Mouse (Mus musculus): ENCODE measurements at regions not wholly inside any gene's neighbourhood (a gene's known extent, or its start where the extent isn't known, plus 50 kb on each side); places are given as distances from the start of the nearest gene placed in this dataset.
A peak's percentile ranks its signal among the peaks of the same experiment; 100 is the strongest.

DNA sequence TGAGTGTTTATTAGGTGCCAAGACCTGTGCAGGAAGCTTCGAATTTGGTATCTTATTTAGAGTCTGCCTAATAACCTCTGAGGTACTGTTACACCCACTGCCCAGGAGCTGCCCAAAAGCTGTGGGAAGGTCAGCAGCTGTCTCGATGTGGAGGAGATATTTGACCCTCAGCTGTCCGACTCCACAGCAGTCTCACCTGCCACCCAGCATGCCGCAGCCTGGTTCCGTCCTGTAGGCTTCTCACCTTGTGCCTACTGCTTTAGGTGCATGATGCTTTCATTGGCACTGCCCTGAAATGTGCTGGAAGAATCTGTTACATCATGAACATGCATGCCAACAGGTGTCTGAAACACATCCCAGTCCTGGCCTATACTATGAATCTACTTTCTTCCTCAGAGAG is 444.9 kb upstream of the Gm765 start:
- WGBS: 84% methylated on average over 5 of the region's 5 CpGs
- no peaks in the 10 kb centered on the region for H3K27me3 ChIP-seq (ENCODE audit: control insufficient read depth, insufficient read depth, low read length)
- no peak for ATAC-seq (replicated peaks; ENCODE audit: low FRiP score)

GRCm38 (mm10) chr6:98782074-98782473 is 439.5 kb upstream of the Gm765 start:
- no peak overlapping the region for H3K27ac ChIP-seq (ENCODE audit: low read depth, low read length)
- no peaks in the 10 kb centered on the region for H3K27me3 ChIP-seq (ENCODE audit: control insufficient read depth, insufficient read depth, low read length)
- DNase-seq (ENCODE audit: low spot score) (no peak), ATAC-seq (replicated peaks; ENCODE audit: low FRiP score) (no peak)
- H3K9me3 ChIP-seq (ENCODE audit: control insufficient read depth, low read length): no peaks in the 10 kb centered on the region
- H3K4me1 ChIP-seq (replicated peaks; ENCODE audit: control insufficient read depth, insufficient read depth, low read length): no peaks in the 10 kb centered on the region
- H3K4me2 ChIP-seq (ENCODE audit: low read depth, low read length, severe bottlenecking): no peak overlapping the region
- no peaks in the 10 kb centered on the region for H3K36me3 ChIP-seq (ENCODE audit: control insufficient read depth, insufficient read depth, low read length)
- no peak overlapping the region for H3K9ac ChIP-seq (ENCODE audit: low read length)
- 87% methylated on average over 9 of the region's 9 CpGs for WGBS
- no peak overlapping the region for H3K4me3 ChIP-seq (ENCODE audit: low read depth, low read length)

More for the DNA sequence above, 444.9 kb upstream of the Gm765 start:
- H3K27ac ChIP-seq (ENCODE audit: low read depth, low read length): no peak overlapping the region
- H3K4me3 ChIP-seq (ENCODE audit: low read depth, low read length): no peak overlapping the region
- no peaks in the 10 kb centered on the region for H3K4me1 ChIP-seq (replicated peaks; ENCODE audit: control insufficient read depth, insufficient read depth, low read length)
- no peak overlapping the region for H3K4me2 ChIP-seq (ENCODE audit: low read depth, low read length, severe bottlenecking)
- H3K9ac ChIP-seq (ENCODE audit: low read length): no peak overlapping the region
- no peak for DNase-seq (ENCODE audit: low spot score)
- no peaks in the 10 kb centered on the region for H3K36me3 ChIP-seq (ENCODE audit: control insufficient read depth, insufficient read depth, low read length)
- H3K9me3 ChIP-seq (ENCODE audit: control insufficient read depth, low read length): no peaks in the 10 kb centered on the region

GRCm38 (mm10) chr6:98775780-98776179 is 433.2 kb upstream of the Gm765 start:
- H3K9ac ChIP-seq (ENCODE audit: low read length): no peak overlapping the region
- WGBS: 89% methylated on average over 1 of the region's 1 CpGs
- H3K27me3 ChIP-seq (ENCODE audit: control insufficient read depth, insufficient read depth, low read length): 0 out of 2 replicates have a peak, but pooled peaks cover 2% of the 10 kb centered on the region
- H3K4me3 ChIP-seq (ENCODE audit: low read depth, low read length): no peak overlapping the region
- no peak overlapping the region for H3K4me2 ChIP-seq (ENCODE audit: low read depth, low read length, severe bottlenecking)
- no peaks in the 10 kb centered on the region for H3K36me3 ChIP-seq (ENCODE audit: control insufficient read depth, insufficient read depth, low read length)
- no peak for ATAC-seq (replicated peaks; ENCODE audit: low FRiP score)
- no peaks in the 10 kb centered on the region for H3K9me3 ChIP-seq (ENCODE audit: control insufficient read depth, low read length)
- no peak for DNase-seq (ENCODE audit: low spot score)
- no peak overlapping the region for H3K27ac ChIP-seq (ENCODE audit: low read depth, low read length)
- H3K4me1 ChIP-seq (replicated peaks; ENCODE audit: control insufficient read depth, insufficient read depth, low read length): no peaks in the 10 kb centered on the region

GRCm38 (mm10) chr6:98769999-98770398 is 427.4 kb upstream of the Gm765 start:
- Histone ChIP-seq H3K36me3 (ENCODE audit: control insufficient read depth, insufficient read depth, low read length) (no peaks in the 10 kb centered on the region), H3K9ac (ENCODE audit: low read length) (no peak overlapping the region), H3K27ac (ENCODE audit: low read depth, low read length) (no peak overlapping the region), H3K4me3 (ENCODE audit: low read depth, low read length) (no peak overlapping the region), H3K4me2 (ENCODE audit: low read depth, low read length, severe bottlenecking) (no peak overlapping the region), H3K27me3 (ENCODE audit: control insufficient read depth, insufficient read depth, low read length) (peaks cover 7% of the 10 kb centered on the region; the same call in 1 of the 2 replicates), H3K4me1 (replicated peaks; ENCODE audit: control insufficient read depth, insufficient read depth, low read length) (no peaks in the 10 kb centered on the region; the same call in 1 of the 2 replicates), H3K9me3 (ENCODE audit: control insufficient read depth, low read length) (no peaks in the 10 kb centered on the region)
- WGBS: 80% methylated on average over 2 of the region's 2 CpGs
- ATAC-seq (replicated peaks; ENCODE audit: low FRiP score) (no peak), DNase-seq (ENCODE audit: low spot score) (no peak)

GRCm38 (mm10) chr6:98769322-98769721 is 426.8 kb upstream of the Gm765 start:
- Histone ChIP-seq H3K9me3 (ENCODE audit: control insufficient read depth, low read length) (no peaks in the 10 kb centered on the region), H3K27me3 (ENCODE audit: control insufficient read depth, insufficient read depth, low read length) (peaks cover 7% of the 10 kb centered on the region; the same call in 1 of the 2 replicates), H3K27ac (ENCODE audit: low read depth, low read length) (no peak overlapping the region), H3K4me3 (ENCODE audit: low read depth, low read length) (no peak overlapping the region), H3K4me1 (replicated peaks; ENCODE audit: control insufficient read depth, insufficient read depth, low read length) (no peaks in the 10 kb centered on the region; the same call in 1 of the 2 replicates), H3K9ac (ENCODE audit: low read length) (no peak overlapping the region), H3K4me2 (ENCODE audit: low read depth, low read length, severe bottlenecking) (no peak overlapping the region), H3K36me3 (ENCODE audit: control insufficient read depth, insufficient read depth, low read length) (no peaks in the 10 kb centered on the region)
- ATAC-seq (replicated peaks; ENCODE audit: low FRiP score): no peak
- DNase-seq (ENCODE audit: low spot score): no peak
- 90% methylated on average over 6 of the region's 6 CpGs for WGBS

DNA sequence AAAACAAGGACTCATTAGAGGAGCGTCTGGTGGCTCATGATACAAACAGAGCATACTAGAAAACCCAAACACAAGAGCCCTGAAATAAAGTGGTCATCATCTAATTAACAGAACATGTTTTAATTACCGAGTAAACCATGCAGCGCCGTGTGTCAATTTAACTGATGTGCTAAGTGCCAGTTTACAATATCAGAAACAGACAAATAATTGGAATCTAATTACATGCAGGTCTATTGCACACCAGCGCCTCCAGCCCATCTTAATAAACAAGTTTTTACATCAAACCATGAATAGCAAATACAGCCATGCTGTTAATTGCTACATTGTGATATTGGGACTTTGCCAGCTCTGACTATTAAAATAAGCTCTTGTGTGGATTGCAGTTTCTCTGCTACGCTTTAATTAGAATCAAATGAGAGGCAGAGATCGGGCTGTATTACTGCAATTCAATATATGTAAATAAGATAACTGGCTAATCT is 425.3 kb upstream of the Gm765 start:
- DNase-seq (ENCODE audit: low spot score) (peak; percentile 53), ATAC-seq (replicated peaks; ENCODE audit: low FRiP score) (peak; percentile 82)
- no peak overlapping the region for H3K27ac ChIP-seq (ENCODE audit: low read depth, low read length)
- H3K27me3 ChIP-seq (ENCODE audit: control insufficient read depth, insufficient read depth, low read length): peaks cover 7% of the 10 kb centered on the region; the same call in 1 of the 2 replicates
- H3K4me1 ChIP-seq (replicated peaks; ENCODE audit: control insufficient read depth, insufficient read depth, low read length): no peaks in the 10 kb centered on the region; the same call in 1 of the 2 replicates
- no peaks in the 10 kb centered on the region for H3K9me3 ChIP-seq (ENCODE audit: control insufficient read depth, low read length)
- no peaks in the 10 kb centered on the region for H3K36me3 ChIP-seq (ENCODE audit: control insufficient read depth, insufficient read depth, low read length)
- H3K4me2 ChIP-seq (ENCODE audit: low read depth, low read length, severe bottlenecking): no peak overlapping the region
- no peak overlapping the region for H3K4me3 ChIP-seq (ENCODE audit: low read depth, low read length)
- 44% methylated on average over 7 of the region's 7 CpGs for WGBS
- H3K9ac ChIP-seq (ENCODE audit: low read length): no peak overlapping the region

DNA sequence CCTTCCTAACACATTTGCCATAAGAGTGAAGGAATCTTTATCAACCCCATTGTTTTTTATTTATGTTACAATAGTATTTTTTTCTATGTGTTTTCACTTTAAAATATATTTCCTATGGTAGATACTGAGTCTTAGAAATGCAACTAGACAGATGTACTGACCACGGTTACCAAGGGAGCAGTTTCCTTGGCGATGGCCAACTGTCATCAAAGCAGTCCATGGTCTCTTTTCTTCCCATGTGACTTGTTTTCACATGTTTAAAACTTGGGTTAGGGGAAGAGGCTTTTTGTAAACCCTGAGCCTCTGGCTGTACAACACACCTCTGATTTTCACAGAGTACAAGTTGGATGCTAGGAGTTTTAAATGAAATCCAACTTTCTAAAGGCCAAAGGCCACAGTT is 411.9 kb upstream of the Gm765 start:
- DNase-seq (ENCODE audit: low spot score) (no peak), ATAC-seq (replicated peaks; ENCODE audit: low FRiP score) (no peak)
- no peak overlapping the region for H3K27ac ChIP-seq (ENCODE audit: low read depth, low read length)
- no peak overlapping the region for H3K9ac ChIP-seq (ENCODE audit: low read length)
- H3K9me3 ChIP-seq (ENCODE audit: control insufficient read depth, low read length): no peaks in the 10 kb centered on the region
- WGBS: 88% methylated on average over 2 of the region's 2 CpGs
- no peak overlapping the region for H3K4me3 ChIP-seq (ENCODE audit: low read depth, low read length)
- H3K4me2 ChIP-seq (ENCODE audit: low read depth, low read length, severe bottlenecking): no peak overlapping the region
- H3K36me3 ChIP-seq (ENCODE audit: control insufficient read depth, insufficient read depth, low read length): no peaks in the 10 kb centered on the region
- H3K4me1 ChIP-seq (replicated peaks; ENCODE audit: control insufficient read depth, insufficient read depth, low read length): no peaks in the 10 kb centered on the region
- H3K27me3 ChIP-seq (ENCODE audit: control insufficient read depth, insufficient read depth, low read length): no peaks in the 10 kb centered on the region

GRCm38 (mm10) chr6:98748618-98749017 is 406.1 kb upstream of the Gm765 start:
- Histone ChIP-seq H3K36me3 (ENCODE audit: control insufficient read depth, insufficient read depth, low read length) (no peaks in the 10 kb centered on the region), H3K4me2 (ENCODE audit: low read depth, low read length, severe bottlenecking) (no peak overlapping the region), H3K4me1 (replicated peaks; ENCODE audit: control insufficient read depth, insufficient read depth, low read length) (no peaks in the 10 kb centered on the region), H3K4me3 (ENCODE audit: low read depth, low read length) (no peak overlapping the region), H3K27me3 (ENCODE audit: control insufficient read depth, insufficient read depth, low read length) (no peaks in the 10 kb centered on the region), H3K27ac (ENCODE audit: low read depth, low read length) (no peak overlapping the region), H3K9me3 (ENCODE audit: control insufficient read depth, low read length) (no peaks in the 10 kb centered on the region), H3K9ac (ENCODE audit: low read length) (no peak overlapping the region)
- ATAC-seq (replicated peaks; ENCODE audit: low FRiP score): no peak
- 84% methylated on average over 4 of the region's 4 CpGs for WGBS
- no peak for DNase-seq (ENCODE audit: low spot score)

- Histone ChIP-seq H3K4me1 (replicated peaks; ENCODE audit: control insufficient read depth, insufficient read depth, low read length) (no peaks in the 10 kb centered on the region), H3K4me3 (ENCODE audit: low read depth, low read length) (no peak overlapping the region), H3K9me3 (ENCODE audit: control insufficient read depth, low read length) (no peaks in the 10 kb centered on the region), H3K36me3 (ENCODE audit: control insufficient read depth, insufficient read depth, low read length) (no peaks in the 10 kb centered on the region), H3K9ac (ENCODE audit: low read length) (no peak overlapping the region), H3K27ac (ENCODE audit: low read depth, low read length) (no peak overlapping the region), H3K4me2 (ENCODE audit: low read depth, low read length, severe bottlenecking) (no peak overlapping the region), H3K27me3 (ENCODE audit: control insufficient read depth, insufficient read depth, low read length) (no peaks in the 10 kb centered on the region)
- ATAC-seq (replicated peaks; ENCODE audit: low FRiP score) (no peak), DNase-seq (ENCODE audit: low spot score) (no peak)
- WGBS: 89% methylated on average over 8 of the region's 8 CpGs
Measured at GRCm38 (mm10) chr6:98746976-98747375, 404.4 kb upstream of the Gm765 start.

All from forebrain, embryonic 11.5 days (tissue).